Mouse (Mus musculus): ENCODE data around the gene Dbp.

Dbp gene

DNA sequence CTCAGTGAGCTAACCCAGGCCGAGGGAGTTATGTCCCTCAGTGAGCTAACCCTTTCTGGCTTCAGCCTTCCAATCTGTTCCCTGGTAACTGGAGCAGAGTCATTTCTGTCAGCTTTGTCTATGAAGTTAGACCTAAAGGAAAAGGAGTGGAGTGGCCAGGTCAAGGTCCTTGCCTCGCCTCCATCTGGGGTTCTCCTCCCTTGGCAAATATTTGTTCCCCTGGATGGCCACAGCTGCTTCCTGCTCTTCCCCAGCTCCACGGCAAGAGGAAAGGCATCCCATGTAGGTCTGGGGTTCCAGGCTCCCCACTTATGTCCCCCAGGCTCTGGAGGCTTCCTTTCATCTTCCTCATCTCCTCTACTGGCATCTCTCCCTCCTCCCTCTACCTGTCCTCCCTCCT, 22.7 kb downstream of the Dbp start:
- no peak for DNase-seq

DNA sequence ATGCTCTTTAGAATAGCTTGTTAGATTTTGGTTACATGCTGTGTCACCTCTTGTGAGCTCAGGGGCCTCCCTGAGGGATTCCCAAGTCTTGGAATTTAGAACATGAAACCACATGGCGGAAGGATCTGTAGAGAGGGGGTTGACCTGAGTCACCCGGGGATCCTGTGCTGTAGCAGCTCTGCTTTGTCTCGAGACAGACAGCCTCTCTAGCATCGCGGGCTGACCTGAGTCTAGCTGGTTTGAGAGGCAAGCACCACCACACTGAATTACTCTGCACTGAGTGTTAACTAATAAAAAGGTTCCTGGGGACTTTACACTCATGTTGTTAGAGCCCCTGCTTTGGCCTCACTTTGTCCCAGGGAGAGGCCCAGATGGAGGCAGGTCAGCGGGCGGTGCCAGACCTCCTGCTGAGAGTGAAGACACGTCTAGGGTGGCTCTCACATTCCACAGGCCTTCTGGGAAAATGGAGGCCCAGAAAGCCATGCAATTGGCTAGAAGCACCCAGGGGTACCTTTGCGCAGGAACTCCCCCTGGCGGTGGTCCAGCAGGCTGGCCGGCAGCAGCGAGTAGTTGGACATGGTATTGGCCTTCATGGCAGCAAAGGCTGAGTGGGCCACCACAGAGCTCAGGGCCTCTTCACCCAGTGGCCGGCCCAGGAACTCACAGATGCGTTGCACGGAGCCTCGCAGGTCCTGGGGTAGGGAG, 26.0 kb downstream of the Dbp start:
- peak; percentile 68 for DNase-seq

DNA sequence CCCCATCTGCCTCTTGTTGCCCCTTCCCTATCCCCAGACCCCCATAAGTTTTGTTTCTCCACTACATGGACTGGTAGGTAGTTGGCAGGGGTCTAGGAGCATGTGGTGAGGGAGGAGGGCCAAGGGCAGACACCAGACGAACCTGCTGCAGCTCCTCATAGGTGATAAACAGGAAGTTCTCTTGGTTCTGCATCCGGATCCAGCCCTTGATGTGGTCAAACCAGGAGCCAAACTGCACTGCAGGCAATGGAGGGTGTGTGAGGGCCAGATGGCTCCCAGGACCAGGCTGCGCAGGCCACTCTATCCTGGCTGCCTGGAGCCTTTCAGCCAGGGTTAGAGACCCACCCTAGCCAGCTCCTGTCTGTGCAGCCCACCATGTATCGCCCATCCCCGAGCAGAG, 28.6 kb downstream of the Dbp start:
- no peak for DNase-seq

- DNase-seq: peak; percentile 89
Observed at GRCm38 (mm10) chr7:45739162-45739763, 34.4 kb downstream of the Dbp start.

GRCm38 (mm10) chr7:45739820-45740219, 34.9 kb downstream of the Dbp start:
- no peak for DNase-seq

- no peak for DNase-seq
Observed at GRCm38 (mm10) chr7:45741308-45741707, 36.4 kb downstream of the Dbp start.

GRCm38 (mm10) chr7:45741777-45742176, 36.9 kb downstream of the Dbp start:
- no peak for DNase-seq

GRCm38 (mm10) chr7:45742338-45742737, 37.5 kb downstream of the Dbp start:
- DNase-seq: no peak

DNA sequence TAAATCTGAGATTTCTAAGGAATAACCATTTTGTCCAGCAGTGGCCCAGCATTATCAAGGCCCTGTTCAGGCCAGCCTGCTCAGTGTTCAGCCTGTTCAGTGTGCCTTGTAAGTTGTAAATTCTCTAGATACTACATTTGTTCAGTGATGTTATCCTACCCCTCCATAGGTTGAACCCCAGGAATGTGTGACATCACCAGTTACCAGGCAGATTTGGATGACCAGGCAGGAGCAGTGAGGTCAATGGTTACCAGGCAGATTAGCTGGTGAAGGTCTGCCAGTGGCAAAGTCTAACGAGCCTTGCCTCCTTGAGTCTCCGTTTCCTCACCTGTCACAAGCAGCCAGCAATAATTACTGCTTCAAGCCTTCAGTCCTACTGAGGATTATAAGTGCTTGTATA, 39.5 kb downstream of the Dbp start:
- peak; percentile 88 for DNase-seq

GRCm38 (mm10) chr7:45746518-45746917, 41.6 kb downstream of the Dbp start:
- no peak for DNase-seq

DNA sequence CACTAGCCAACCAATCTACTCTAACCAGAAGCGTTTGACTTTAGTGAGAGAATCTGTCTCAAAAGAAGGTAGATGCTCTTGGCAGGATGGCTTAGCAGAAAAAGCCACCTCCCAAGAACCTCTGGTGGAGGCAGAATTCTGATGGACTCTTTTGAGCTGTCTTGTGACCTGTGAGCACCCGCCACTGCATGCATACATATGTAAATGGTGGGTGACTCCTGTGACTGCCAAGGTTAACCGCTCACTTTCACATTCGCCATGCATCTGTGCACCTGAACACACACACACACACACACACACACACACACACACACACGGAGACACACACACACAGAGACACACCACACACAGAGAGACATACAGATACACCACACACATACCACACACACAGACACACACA, 42.6 kb downstream of the Dbp start:
- DNase-seq: no peak

GRCm38 (mm10) chr7:45748110-45748509, 43.2 kb downstream of the Dbp start:
- DNase-seq: peak; percentile 33

GRCm38 (mm10) chr7:45749401-45749800, 44.5 kb downstream of the Dbp start:
- DNase-seq: no peak

DNA sequence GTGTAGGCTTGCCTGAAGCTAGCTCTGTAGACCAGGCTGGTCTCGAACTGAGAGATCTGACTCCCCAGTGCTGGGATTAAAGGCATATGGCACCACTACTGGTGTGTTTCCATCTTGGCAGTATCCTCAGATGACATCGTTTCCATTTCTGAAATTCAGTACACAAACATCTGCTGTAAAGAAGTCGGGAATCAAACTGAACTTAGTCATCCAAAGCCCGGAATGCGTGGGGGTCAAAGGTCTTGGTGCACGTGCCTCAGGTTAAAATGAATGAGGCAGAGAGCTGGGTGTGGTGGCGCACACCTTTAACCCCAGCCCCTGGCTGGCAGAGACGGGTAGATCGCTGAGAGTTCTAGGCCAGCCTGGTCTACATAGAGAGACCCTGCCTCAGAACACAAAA, 45.3 kb downstream of the Dbp start:
- DNase-seq: peak; percentile 44

DNA sequence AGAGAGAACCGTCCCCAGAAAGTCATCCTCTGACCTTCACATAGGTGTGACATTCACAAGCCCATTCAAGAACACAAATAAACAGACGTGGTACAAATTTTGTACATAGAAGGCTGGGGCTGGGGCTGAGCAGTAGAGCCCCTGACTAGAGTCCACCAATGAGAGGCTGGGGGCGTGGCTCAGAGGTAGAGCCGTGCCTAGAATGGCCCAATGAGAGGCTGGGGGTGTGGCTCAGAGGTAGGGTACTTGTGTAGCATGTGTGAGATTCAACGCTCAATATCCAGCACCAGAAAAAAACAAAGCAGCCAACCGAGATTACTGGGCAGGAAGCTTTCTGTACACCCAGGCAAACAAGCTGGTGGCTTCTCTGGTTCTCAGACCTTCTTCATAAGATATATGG, 50.8 kb downstream of the Dbp start:
- no peak for DNase-seq

DNA sequence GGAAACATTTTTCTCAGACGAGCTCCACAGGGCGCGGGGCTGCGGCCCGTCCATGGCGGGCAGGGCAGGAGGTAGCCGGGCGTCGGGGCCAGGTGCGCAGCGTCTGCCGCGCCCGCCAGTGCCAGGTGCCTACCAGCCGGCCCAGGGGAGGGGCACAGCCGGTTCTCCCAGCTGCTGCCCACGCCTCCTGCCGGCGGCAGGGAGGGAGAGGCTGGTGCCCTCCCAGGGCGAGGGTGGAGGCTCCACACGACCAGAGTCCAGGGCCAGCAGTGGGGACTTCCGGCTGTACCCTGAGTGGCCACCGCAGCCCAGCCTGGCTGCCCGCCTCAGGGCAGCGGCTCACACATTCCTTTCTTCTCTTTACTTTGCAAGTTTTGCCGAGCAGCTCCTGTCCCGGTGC, 54.5 kb downstream of the Dbp start:
- DNase-seq: peak; percentile 87
